Mouse (Mus musculus) heart, postnatal 0 days (tissue): ENCODE measurements around the gene Mast4.

Source experiments
- CTCF ChIP-seq: IDR thresholded peaks from 2 replicates; pipeline ENCODE4 v1.5.1; 2016; ENCODE audit warnings: antibody characterized with exemption, control low read depth, low read depth
- EP300 ChIP-seq: IDR thresholded peaks from 2 replicates; pipeline ENCODE4 v1.6.1; 2016; ENCODE audit warnings: antibody characterized with exemption, low read depth

DNA sequence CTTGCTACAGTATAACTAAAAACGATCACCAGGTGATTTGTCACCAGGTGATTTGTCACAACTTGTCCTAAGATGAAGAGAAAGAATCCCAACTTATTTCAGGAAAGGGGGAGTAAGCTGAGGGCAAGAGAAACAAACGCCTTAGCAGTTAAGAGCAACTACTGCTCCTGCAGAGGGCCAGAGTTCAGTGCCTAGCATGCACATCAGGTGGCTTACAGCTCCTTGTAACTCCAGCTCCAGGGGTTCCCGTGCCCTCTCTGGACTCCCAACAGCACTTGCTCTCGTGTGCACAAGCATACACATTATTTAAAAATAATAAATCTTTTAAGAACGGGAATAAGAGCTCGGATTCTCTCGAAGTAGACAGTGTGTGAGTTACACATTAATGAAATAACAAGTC is 3.2 kb downstream of the Mast4 start:
- TF ChIP-seq CTCF: no peak
- no peak for TF ChIP-seq EP300
